Mouse (Mus musculus) kidney, postnatal 36 days (tissue): ENCODE measurements around the gene Rgsl1.
"Not testable (repeated sequence)": the region's sequence is repeated elsewhere in the genome, so short reads cannot be mapped to it uniquely, and the experiment has no call there.

ENCODE experiments used
- DNase-seq, 2 experiments: peaks; one replicate each; pipeline ENCODE4 v3.0.0; 2021 to 2022; ENCODE audit warnings: mixed read lengths in 2 of 2

Rgsl1 gene

GRCm38 (mm10) chr1:153770776-153771167, 73.2 kb downstream of the Rgsl1 start:
- no peak for DNase-seq

- DNase-seq = no peak
Measured at GRCm38 (mm10) chr1:153769998-153770775, 73.8 kb downstream of the Rgsl1 start.

GRCm38 (mm10) chr1:153769571-153769970, 74.4 kb downstream of the Rgsl1 start:
- DNase-seq = not testable (repeated sequence)

- DNase-seq = no peak
Measured at GRCm38 (mm10) chr1:153768465-153768864, 75.5 kb downstream of the Rgsl1 start.

GRCm38 (mm10) chr1:153767281-153767680, 76.7 kb downstream of the Rgsl1 start:
- no peak for DNase-seq

- DNase-seq = no peak
Measured at GRCm38 (mm10) chr1:153766298-153766697, 77.6 kb downstream of the Rgsl1 start.

GRCm38 (mm10) chr1:153764136-153764535, 79.8 kb downstream of the Rgsl1 start:
- no peak for DNase-seq

- DNase-seq = no peak
Measured at GRCm38 (mm10) chr1:153753725-153754464, 90.0 kb downstream of the Rgsl1 start.

GRCm38 (mm10) chr1:153752521-153752920, 91.4 kb downstream of the Rgsl1 start:
- no peak for DNase-seq

GRCm38 (mm10) chr1:153751763-153752301, 92.1 kb downstream of the Rgsl1 start:
- peak; percentile 23 to 42 for DNase-seq

- no peak for DNase-seq
Measured at GRCm38 (mm10) chr1:153750054-153750453, 93.9 kb downstream of the Rgsl1 start.

- peak; percentile 63 to 81 for DNase-seq
Measured at GRCm38 (mm10) chr1:153749211-153749801, 94.6 kb downstream of the Rgsl1 start, which contains the start of gene Rnasel. Gene Rnasel, plus strand, starts transcription at chr1:153749426.

- peak; percentile 65 to 80 for DNase-seq
Measured at GRCm38 (mm10) chr1:153748549-153748948, 95.4 kb downstream of the Rgsl1 start.

GRCm38 (mm10) chr1:153747861-153748530, 95.9 kb downstream of the Rgsl1 start:
- no peak for DNase-seq

GRCm38 (mm10) chr1:153746728-153747127, 97.2 kb downstream of the Rgsl1 start:
- peak; percentile 66 to 85 for DNase-seq

- DNase-seq = no peak
Measured at GRCm38 (mm10) chr1:153746119-153746670, 97.7 kb downstream of the Rgsl1 start.

- peak; percentile 73 to 92 for DNase-seq
Measured at GRCm38 (mm10) chr1:153742374-153743155, 101.4 kb downstream of the Rgsl1 start.

- DNase-seq = no peak
Measured at GRCm38 (mm10) chr1:153741551-153742316, 102.2 kb downstream of the Rgsl1 start.

- no peak for DNase-seq
Measured at GRCm38 (mm10) chr1:153740775-153741400, 103.1 kb downstream of the Rgsl1 start.

GRCm38 (mm10) chr1:153740145-153740544, 103.8 kb downstream of the Rgsl1 start, which contains the start of gene Rgs16:
Gene Rgs16, plus strand, starts transcription at chr1:153740349.
- DNase-seq = peak; percentile 79 to 85
